ENCODE assay signal across 8 mouse cellular contexts in genomic region chr12:111894082-111894481, GRCm38 (mm10). TPM values are rescaled to one million over a fixed set of nuclear protein-coding genes. Genes with fewer than 3 reads are reported as not detected.
DNase-seq lines count a peak whose midpoint lies in the region; ATAC-seq and TF ChIP-seq lines count a peak whose summit lies in the region.

No protein-coding gene starts in this region.

- H3K9me3 ChIP-seq in midbrain, postnatal 0 days (ENCODE audit: low read length), result no peaks in the 10 kb centered on the region
- H3K9me3 ChIP-seq in midbrain, embryonic 10.5 days (replicated peaks), result no peaks in the 10 kb centered on the region
- no peaks in the 10 kb centered on the region for H3K9me3 ChIP-seq in kidney, embryonic 16.5 days (ENCODE audit: low read length)
- H3K9me3 ChIP-seq in hindbrain, embryonic 12.5 days (replicated peaks), result no peaks in the 10 kb centered on the region

- no peak overlapping the region for H3K9ac ChIP-seq in midbrain, postnatal 0 days (replicated peaks; ENCODE audit: low read length, poor library complexity, severe bottlenecking)
- no peak overlapping the region for H3K9ac ChIP-seq in kidney, embryonic 16.5 days (replicated peaks; ENCODE audit: low read length)
- H3K9ac ChIP-seq in hindbrain, embryonic 12.5 days, result no peak overlapping the region

- no peak for TF ChIP-seq POLR2A in testis, adult 2 months (IDR thresholded peaks at IDR 0.05; ENCODE audit: control insufficient read depth, low read depth, low read length)

- peaks cover 4% of the 10 kb centered on the region; the same call in 1 of the 2 replicates for H3K4me1 ChIP-seq in midbrain, postnatal 0 days (ENCODE audit: insufficient read depth, low read length)
- peaks cover 6% of the 10 kb centered on the region for H3K4me1 ChIP-seq in midbrain, embryonic 10.5 days
- H3K4me1 ChIP-seq in kidney, embryonic 16.5 days (ENCODE audit: insufficient read depth, low read length), result peaks cover 20% of the 10 kb centered on the region
- H3K4me1 ChIP-seq in testis, adult 2 months (ENCODE audit: control insufficient read depth, insufficient read depth, low read length), result peaks cover 3% of the 10 kb centered on the region
- H3K4me1 ChIP-seq in hindbrain, embryonic 12.5 days, result 0 out of 2 replicates have a peak, but pooled peaks cover 2% of the 10 kb centered on the region

- DNase-seq in midbrain, postnatal 0 days (ENCODE audit: low spot score), result peak; percentile 35
- DNase-seq in midbrain, embryonic 10.5 days (ENCODE audit: low spot score), result no peak
- DNase-seq in gastrocnemius, postnatal 25 days, result peak; percentile 71
- DNase-seq in left cerebral cortex, adult 9 months (ENCODE audit: low spot score in 2 of 2), result no peak
- no peak for DNase-seq in ovary, postnatal 14 days (ENCODE audit: low spot score)

- no peaks in the 10 kb centered on the region for H3K36me3 ChIP-seq in midbrain, postnatal 0 days (ENCODE audit: insufficient read depth, low read length)
- H3K36me3 ChIP-seq in midbrain, embryonic 10.5 days, result no peaks in the 10 kb centered on the region
- no peaks in the 10 kb centered on the region for H3K36me3 ChIP-seq in kidney, embryonic 16.5 days (ENCODE audit: insufficient read depth, low read length)
- H3K36me3 ChIP-seq in testis, adult 2 months (ENCODE audit: control insufficient read depth, insufficient read depth, low read length), result no peaks in the 10 kb centered on the region
- H3K36me3 ChIP-seq in hindbrain, embryonic 12.5 days, result no peaks in the 10 kb centered on the region

- no peak overlapping the region for H3K4me3 ChIP-seq in midbrain, postnatal 0 days (ENCODE audit: low read depth, low read length)
- no peak overlapping the region for H3K4me3 ChIP-seq in midbrain, embryonic 10.5 days
- H3K4me3 ChIP-seq in kidney, embryonic 16.5 days (ENCODE audit: low read length), result no peak overlapping the region
- no peak overlapping the region for H3K4me3 ChIP-seq in testis, adult 2 months (ENCODE audit: control insufficient read depth, low read depth, low read length)
- H3K4me3 ChIP-seq in hindbrain, embryonic 12.5 days, result no peak overlapping the region

- no peak overlapping the region for H3K27ac ChIP-seq in midbrain, postnatal 0 days (ENCODE audit: low read depth, low read length)
- no peak overlapping the region for H3K27ac ChIP-seq in midbrain, embryonic 10.5 days (replicated peaks)
- H3K27ac ChIP-seq in kidney, embryonic 16.5 days (ENCODE audit: low read length), result peak overlapping the region; percentile 34; the same call in 1 of the 2 replicates
- peak overlapping the region; percentile 26; the same call in 1 of the 2 replicates for H3K27ac ChIP-seq in testis, adult 2 months (ENCODE audit: control insufficient read depth, insufficient read depth, low read depth, low read length)
- no peak overlapping the region for H3K27ac ChIP-seq in hindbrain, embryonic 12.5 days

- no peak for TF ChIP-seq CTCF in midbrain, postnatal 0 days (IDR thresholded peaks at IDR 0.05)
- TF ChIP-seq CTCF in testis, adult 2 months (IDR thresholded peaks at IDR 0.05; ENCODE audit: control insufficient read depth, insufficient read depth, insufficient replicate concordance, low read depth, low read length), result no peak

- H3K4me2 ChIP-seq in midbrain, postnatal 0 days (ENCODE audit: low read depth, low read length, poor library complexity, severe bottlenecking), result no peak overlapping the region
- H3K4me2 ChIP-seq in kidney, embryonic 16.5 days (replicated peaks; ENCODE audit: low read depth, low read length), result no peak overlapping the region
- no peak overlapping the region for H3K4me2 ChIP-seq in hindbrain, embryonic 12.5 days (replicated peaks)

- no peak for ATAC-seq in midbrain, postnatal 0 days (ENCODE audit: low FRiP score)
- ATAC-seq in kidney, embryonic 16.5 days (ENCODE audit: low FRiP score, low TSS enrichment), result no peak; the same call in 1 of the 2 replicates
- ATAC-seq in hindbrain, embryonic 12.5 days (ENCODE audit: low FRiP score), result no peak

- no peaks in the 10 kb centered on the region for H3K27me3 ChIP-seq in midbrain, postnatal 0 days (ENCODE audit: insufficient read depth, low read length)
- no peaks in the 10 kb centered on the region for H3K27me3 ChIP-seq in midbrain, embryonic 10.5 days (ENCODE audit: low read depth, poor library complexity, severe bottlenecking)
- no peaks in the 10 kb centered on the region for H3K27me3 ChIP-seq in kidney, embryonic 16.5 days (ENCODE audit: insufficient read depth, low read length)
- H3K27me3 ChIP-seq in testis, adult 2 months (ENCODE audit: control insufficient read depth, insufficient read depth, low read length), result no peaks in the 10 kb centered on the region
- no peaks in the 10 kb centered on the region for H3K27me3 ChIP-seq in hindbrain, embryonic 12.5 days

- 68% methylated on average over 1 of the region's 1 CpGs for WGBS in midbrain, postnatal 0 days
- WGBS in midbrain, embryonic 10.5 days, result 63% methylated on average over 1 of the region's 1 CpGs
- 40% methylated on average over 1 of the region's 1 CpGs for WGBS in kidney, embryonic 16.5 days
- 71% methylated on average over 1 of the region's 1 CpGs for WGBS in hindbrain, embryonic 12.5 days

RNA-seq across cellular contexts. Expression of gene Ppp1r13b, which starts 13.8 kb away (rescaled TPM):
- total RNA-seq in midbrain, postnatal 0 days (2014; rRNA removed), result 58.5 and 79.3 TPM in 2 replicates
- 38.5 and 47.0 TPM in 2 replicates for polyA plus RNA-seq in midbrain, postnatal 0 days (2015; fragmentation: Nextera tagmentation; extraction: Ambion mirVana)
- 3.5 and 4.9 TPM in 2 replicates for polyA plus RNA-seq in midbrain, embryonic 10.5 days (2016; fragmentation: Nextera tagmentation; extraction: Ambion mirVana)
- 1 to 10 TPM; 5.3 to 6.1 TPM for total RNA-seq in gastrocnemius, postnatal 25 days (2021)
- 7.4 and 14.7 TPM in 2 replicates for polyA plus RNA-seq in kidney, embryonic 16.5 days (2015; fragmentation: Nextera tagmentation; extraction: Ambion mirVana)
- 17.1 and 19.1 TPM in 2 replicates for polyA plus RNA-seq in testis, adult 2 months (2012; rRNA removed)
- 18.5 and 21.4 TPM in 2 replicates for polyA plus RNA-seq in hindbrain, embryonic 12.5 days (2016; fragmentation: Nextera tagmentation; extraction: Ambion mirVana)

Comparison
In these comparisons a context has a peak if more than half of its experiments do, and no peak if none do; other contexts are left out.
1. DNase-seq: peak in midbrain, postnatal 0 days (single experiment) and gastrocnemius, postnatal 25 days (single experiment); none in midbrain, embryonic 10.5 days (single experiment), left cerebral cortex, adult 9 months (0 of 2) and ovary, postnatal 14 days (single experiment).
2. H3K27ac ChIP-seq: peak in kidney, embryonic 16.5 days (single experiment) and testis, adult 2 months (single experiment); none in midbrain, postnatal 0 days (single experiment), midbrain, embryonic 10.5 days (single experiment) and hindbrain, embryonic 12.5 days (single experiment).